Mouse (Mus musculus) T-cell, adult 66 days (primary cell): ENCODE data around the gene Tmem14a. TPM values are rescaled to one million over a fixed set of nuclear protein-coding genes. Genes with fewer than 3 reads are reported as not detected.

Experiments
- total RNA-seq, 2 experiments: library from RNA; stranded (reverse); gene quantifications; 3 replicates in 1 of 2; 4 replicates in 1 of 2; pipeline ENCODE4 v1.2.4; 2023

Gene Tmem14a
- under 1 TPM; 0.65 to 0.87 TPM for total RNA-seq

GRCm38 (mm10) chr1:21218489-21218919 is at the start of gene Tmem14a:
Gene Tmem14a, plus strand, starts transcription at chr1:21218575.

GRCm38 (mm10) chr1:21239911-21240898 is 21.8 kb downstream of the Tmem14a start, which contains the start of gene Gsta3:
Gene Gsta3, plus strand, starts transcription at chr1:21240589.

Other genes with a start within 250 kb of the Tmem14a start
- 10 to 100 TPM in 1 of 2 experiments, 1 to 10 TPM in 1; 9.6 to 12.6 TPM for gene Tram2, start 139.3 kb upstream of the Tmem14a start, total RNA-seq
- 1 to 10 TPM in 1 of 2 experiments, not detected in 1; 1.4 TPM for gene Gsta3, start 22.0 kb downstream of the Tmem14a start, total RNA-seq
- gene Khdc1a, start 131.1 kb downstream of the Tmem14a start, total RNA-seq, result under 1 TPM in 1 of 2 experiments, not detected in 1; 0.55 TPM
- not detected for gene Khdc1c, start 149.8 kb downstream of the Tmem14a start, total RNA-seq
- gene Khdc1b, start 165.0 kb downstream of the Tmem14a start, total RNA-seq, result not detected